Comparison of ENCODE assay signal across 12 mouse cellular contexts in the genomic region with DNA sequence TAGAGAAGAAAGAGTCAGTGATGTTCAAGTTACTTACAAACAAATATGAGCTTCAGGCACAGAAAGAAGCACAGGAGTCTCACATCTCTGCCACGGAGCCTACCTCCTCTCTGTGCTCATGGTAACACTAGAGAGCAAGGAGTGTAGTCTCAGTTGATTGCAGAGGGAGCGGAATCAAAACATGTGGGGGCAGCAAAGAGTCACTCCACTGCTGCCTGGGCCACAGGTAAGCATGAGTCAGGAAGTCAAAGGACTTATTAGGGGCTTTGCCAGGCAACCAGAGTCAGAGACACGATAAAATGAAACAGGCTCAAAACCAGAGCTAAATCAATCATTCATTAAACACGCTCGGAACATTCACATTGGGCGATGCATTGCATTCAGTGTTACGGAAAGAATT.
A peak's percentile ranks its signal among the peaks of the same experiment; 100 is the strongest.
DNase-seq lines count a peak whose midpoint lies in the region; ATAC-seq and TF ChIP-seq lines count a peak whose summit lies in the region.
"Had no signal": no experiment of that assay in that cellular context is flagged by ENCODE, and none has a peak within 500 bp of the region (broad histone marks: within the 10 kb centered on the region; RNA-seq: fewer than 3 reads in every experiment).

No protein-coding gene starts in this region.

- H3K9ac ChIP-seq in liver, postnatal 0 days (replicated peaks) = no peak overlapping the region
- no peak overlapping the region for H3K9ac ChIP-seq in liver, embryonic 11.5 days (ENCODE audit: low read depth, low read length)
- H3K9ac ChIP-seq in stomach, embryonic 15.5 days = no peak overlapping the region
- H3K9ac ChIP-seq: heart, embryonic 12.5 days had no signal

- TF ChIP-seq EP300 in liver, postnatal 0 days (IDR thresholded peaks at IDR 0.05; ENCODE audit: low read depth) = no peak

- no peak overlapping the region for H3K4me3 ChIP-seq in gastrocnemius, adult 2 months
- H3K4me3 ChIP-seq in liver, postnatal 0 days (ENCODE audit: low read depth, low read length) = no peak overlapping the region
- no peak overlapping the region for H3K4me3 ChIP-seq in liver, embryonic 11.5 days (ENCODE audit: low read depth, low read length)
- no peak overlapping the region for H3K4me3 ChIP-seq in stomach, embryonic 15.5 days (replicated peaks)
- H3K4me3 ChIP-seq: heart, embryonic 12.5 days had no signal

- intact Hi-C loops in gastrocnemius, adult 2 months (cut with DNase I) = loop anchor here (5.0 kb wide), 1 partner anchor 136 kb away; no protein-coding TSS in a partner anchor
- intact Hi-C loops in left cerebral cortex, postnatal 4 days (cut with DNase I) = no loop called here

- peak; percentile 55 for TF ChIP-seq CTCF in gastrocnemius, adult 2 months (IDR thresholded peaks at IDR 0.05)
- TF ChIP-seq CTCF in liver, postnatal 0 days (IDR thresholded peaks at IDR 0.05; ENCODE audit: low read depth) = peak; percentile 40

- no peaks in the 10 kb centered on the region for H3K9me3 ChIP-seq in liver, postnatal 0 days (ENCODE audit: low read length)
- no peaks in the 10 kb centered on the region for H3K9me3 ChIP-seq in liver, embryonic 11.5 days (ENCODE audit: control insufficient read depth, low read length)
- H3K9me3 ChIP-seq in stomach, embryonic 15.5 days = no peaks in the 10 kb centered on the region
- H3K9me3 ChIP-seq: heart, embryonic 12.5 days had no signal

- H3K27me3 ChIP-seq in liver, postnatal 0 days (ENCODE audit: insufficient read depth, low read length) = no peaks in the 10 kb centered on the region
- H3K27me3 ChIP-seq in liver, embryonic 11.5 days (replicated peaks; ENCODE audit: control insufficient read depth, insufficient read depth, low read length) = no peaks in the 10 kb centered on the region
- no peaks in the 10 kb centered on the region for H3K27me3 ChIP-seq in stomach, embryonic 15.5 days (replicated peaks)
- H3K27me3 ChIP-seq: heart, embryonic 12.5 days had no signal

- DNase-seq in gastrocnemius, adult 2 months = no peak
- no peak for DNase-seq in gastrocnemius, adult 8-10 months (ENCODE audit: low spot score in 2 of 2)
- DNase-seq in liver, postnatal 0 days = no peak
- no peak for DNase-seq in liver, embryonic 11.5 days (ENCODE audit: low spot score)
- DNase-seq in adrenal gland, postnatal 25 days = peak; percentile 18
- no peak for DNase-seq in left cerebral cortex, postnatal 4 days
- no peak for DNase-seq in gastrocnemius, postnatal 10 days
- DNase-seq: cerebellum, postnatal 36 days had no signal

- 68% methylated on average over 7 of the region's 7 CpGs for WGBS in liver, postnatal 0 days (ENCODE audit: insufficient replicate concordance)
- WGBS in liver, embryonic 11.5 days = 61% methylated on average over 7 of the region's 7 CpGs
- WGBS in stomach, embryonic 15.5 days = 56% methylated on average over 7 of the region's 7 CpGs

- no peak for ATAC-seq in liver, postnatal 0 days
- ATAC-seq in liver, embryonic 11.5 days (replicated peaks; ENCODE audit: low FRiP score) = no peak
- ATAC-seq in stomach, embryonic 15.5 days (ENCODE audit: insufficient read depth, low FRiP score, low read depth) = 0 out of 2 replicates have a peak, but pooled peaks have one; percentile 35
- ATAC-seq: intestine, embryonic 16.5 days had no signal

- no peak overlapping the region for H3K27ac ChIP-seq in gastrocnemius, adult 2 months
- no peak overlapping the region for H3K27ac ChIP-seq in liver, postnatal 0 days (ENCODE audit: low read depth)
- no peak overlapping the region for H3K27ac ChIP-seq in liver, embryonic 11.5 days (ENCODE audit: low read depth, low read length)
- H3K27ac ChIP-seq in stomach, embryonic 15.5 days = no peak overlapping the region

- no peaks in the 10 kb centered on the region for H3K36me3 ChIP-seq in liver, postnatal 0 days (replicated peaks; ENCODE audit: insufficient read depth, low read length)
- H3K36me3 ChIP-seq in liver, embryonic 11.5 days (ENCODE audit: control insufficient read depth, insufficient read depth, low read length) = no peaks in the 10 kb centered on the region
- no peaks in the 10 kb centered on the region for H3K36me3 ChIP-seq in stomach, embryonic 15.5 days
- H3K36me3 ChIP-seq: heart, embryonic 12.5 days had no signal

- no peak overlapping the region for H3K4me2 ChIP-seq in liver, postnatal 0 days (ENCODE audit: low read depth, low read length)
- no peak overlapping the region for H3K4me2 ChIP-seq in liver, embryonic 11.5 days
- no peak overlapping the region for H3K4me2 ChIP-seq in stomach, embryonic 15.5 days
- H3K4me2 ChIP-seq: heart, embryonic 12.5 days; midbrain, embryonic 11.5 days had no signal

- H3K4me1 ChIP-seq in liver, postnatal 0 days (ENCODE audit: insufficient read depth) = peaks cover 10% of the 10 kb centered on the region; the same call in 1 of the 2 replicates
- H3K4me1 ChIP-seq in liver, embryonic 11.5 days (replicated peaks; ENCODE audit: control insufficient read depth, insufficient read depth, low read length) = no peaks in the 10 kb centered on the region
- 0 out of 2 replicates have a peak, but pooled peaks cover 4% of the 10 kb centered on the region for H3K4me1 ChIP-seq in stomach, embryonic 15.5 days
